Mouse (Mus musculus) lung, postnatal 0 days (tissue): ENCODE results near the gene Inka1. TPM values are rescaled to one million over a fixed set of nuclear protein-coding genes. Genes with fewer than 3 reads are reported as not detected.
A peak's percentile ranks its signal among the peaks of the same experiment; 100 is the strongest.

ENCODE experiments used
- ATAC-seq: fragments of 200-750 bp; cut with Nextera tagmentation; 2 replicates; pipeline ENCODE4 v1.8.0; 2017; ENCODE audit warnings: moderate library complexity
- DNase-seq: peaks from one replicate; pipeline ENCODE4 v3.0.0-alpha.2; 2016; ENCODE audit warnings: low spot score
- H3K27ac ChIP-seq: fragments of 300-500 bp; sonication (generic); 2 replicates; pipeline ENCODE4 v1.5.1; 2014; ENCODE audit warnings: antibody characterized with exemption, mild to moderate bottlenecking, low read length, mixed read lengths
- H3K27me3 ChIP-seq: fragments of 300-500 bp; sonication (generic); replicated peaks from 2 replicates; pipeline ENCODE4 v1.6.1; 2014; ENCODE audit warnings: low read length, mixed read lengths; ENCODE audit not compliant: insufficient read depth
- H3K36me3 ChIP-seq: fragments of 300-500 bp; sonication (generic); 2 replicates; pipeline ENCODE4 v1.6.1; 2014; ENCODE audit warnings: low read length, mixed read lengths; ENCODE audit not compliant: insufficient read depth
- H3K4me1 ChIP-seq: fragments of 300-500 bp; sonication (generic); 2 replicates; pipeline ENCODE4 v1.6.1; 2014; ENCODE audit warnings: antibody characterized with exemption, low read depth, low read length, mixed read lengths; ENCODE audit not compliant: insufficient read depth
- H3K4me2 ChIP-seq: fragments of 300-500 bp; sonication (generic); replicated peaks from 2 replicates; pipeline ENCODE4 v1.6.1; 2014; ENCODE audit warnings: low read depth, mild to moderate bottlenecking, low read length, moderate library complexity, mixed read lengths
- H3K4me3 ChIP-seq: fragments of 300-500 bp; sonication (generic); 2 replicates; pipeline ENCODE4 v1.5.1; 2014; ENCODE audit warnings: low read depth, low read length
- H3K9ac ChIP-seq: fragments of 300-500 bp; sonication (generic); replicated peaks from 2 replicates; pipeline ENCODE4 v1.6.1; 2014; ENCODE audit warnings: low read depth, mild to moderate bottlenecking
- H3K9me3 ChIP-seq: fragments of 300-500 bp; sonication (generic); 2 replicates; pipeline ENCODE4 v1.6.1; 2016; ENCODE audit warnings: low read length, mixed read lengths
- CTCF ChIP-seq: IDR thresholded peaks from 2 replicates; pipeline ENCODE4 v1.5.1; 2016; ENCODE audit warnings: antibody characterized with exemption, mild to moderate bottlenecking
- EP300 ChIP-seq: IDR thresholded peaks from 2 replicates; pipeline ENCODE4 v1.6.1; 2016; ENCODE audit warnings: antibody characterized with exemption, mild to moderate bottlenecking, control low read depth
- WGBS: fragments of 180-500 bp; shearing (Covaris S2); extraction: QIAGEN DNeasy Blood & Tissue Kit; methylation state at CpG from one replicate; pipeline ENCODE4 v1.1.7; 2014; 5-methylcytosine and 5-hydroxymethylcytosine counted together
- polyA plus RNA-seq: library from polyadenylated mRNA; unstranded; fragments of >200 nt; fragmentation: Nextera tagmentation; extraction: Ambion mirVana; gene quantifications from 2 replicates; pipeline ENCODE4 v1.2.1, GENCODE M21; 2015

The Inka1 gene
- polyA plus RNA-seq, 1 experiment from 2014 or later = 65.0 TPM

DNA sequence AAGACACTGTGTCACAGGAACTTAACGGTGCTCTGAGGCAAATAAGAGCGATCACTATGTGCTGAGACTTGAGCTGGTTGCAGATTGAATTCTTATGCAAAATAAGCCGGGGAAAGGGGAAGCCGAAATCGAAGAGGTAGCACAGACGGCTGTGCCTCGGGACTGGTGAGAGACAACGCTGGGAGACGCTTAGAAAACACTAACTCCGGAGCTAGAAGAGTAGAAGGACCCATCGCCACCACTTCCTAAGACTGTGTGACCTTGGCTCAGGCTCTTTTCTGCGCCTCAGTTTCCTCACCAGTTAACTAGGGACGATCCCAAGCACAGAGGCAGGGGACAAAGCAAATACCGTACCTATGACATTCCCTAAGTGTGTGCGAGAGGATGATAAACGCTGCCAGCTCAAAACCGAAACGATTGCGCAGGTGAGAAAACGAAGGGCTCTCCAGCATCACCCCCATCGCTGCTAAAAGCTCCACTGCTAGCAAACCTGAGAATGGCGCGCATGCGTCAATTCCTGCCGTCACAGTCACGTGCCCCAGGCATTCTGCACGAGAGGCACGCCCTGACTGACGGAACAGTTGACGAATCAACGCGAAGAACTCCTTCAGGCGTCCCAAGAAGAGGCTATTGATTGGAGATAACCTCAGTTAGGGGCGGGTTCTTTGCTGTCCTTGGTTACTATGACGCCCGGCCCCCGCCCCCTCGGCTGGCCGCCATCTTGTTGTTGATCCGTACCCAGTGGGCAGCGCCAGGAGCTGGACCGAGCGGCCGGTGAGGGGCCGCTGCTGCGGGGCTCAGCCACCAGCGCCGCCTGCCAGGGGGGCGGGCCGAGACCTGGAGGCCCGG lies 16.5 kb upstream of the Inka1 start, which contains the start of gene Ip6k1:
Ip6k1 (plus strand) TSS at position 580 of the 849 bp plus-strand sequence.
- peak within 1 kb of the TSS; percentile 75 for H3K4me2 ChIP-seq
- H3K4me3 ChIP-seq = peak within 1 kb of the TSS; percentile 91
- WGBS = under 1% methylated on average over 48 of the region's 51 CpGs
- TF ChIP-seq CTCF (no peak), EP300 (no peak)
- DNase-seq = peak; percentile 100
- H3K36me3 ChIP-seq = no peaks in the 10 kb centered on the region
- H3K9ac ChIP-seq = peak within 1 kb of the TSS; percentile 100
- ATAC-seq = peak; percentile 99
- H3K27me3 ChIP-seq = no peaks in the 10 kb centered on the region
- peak within 1 kb of the TSS; percentile 97 for H3K27ac ChIP-seq
- no peaks in the 10 kb centered on the region for H3K9me3 ChIP-seq
- peaks cover 9% of the 10 kb centered on the region for H3K4me1 ChIP-seq

DNA sequence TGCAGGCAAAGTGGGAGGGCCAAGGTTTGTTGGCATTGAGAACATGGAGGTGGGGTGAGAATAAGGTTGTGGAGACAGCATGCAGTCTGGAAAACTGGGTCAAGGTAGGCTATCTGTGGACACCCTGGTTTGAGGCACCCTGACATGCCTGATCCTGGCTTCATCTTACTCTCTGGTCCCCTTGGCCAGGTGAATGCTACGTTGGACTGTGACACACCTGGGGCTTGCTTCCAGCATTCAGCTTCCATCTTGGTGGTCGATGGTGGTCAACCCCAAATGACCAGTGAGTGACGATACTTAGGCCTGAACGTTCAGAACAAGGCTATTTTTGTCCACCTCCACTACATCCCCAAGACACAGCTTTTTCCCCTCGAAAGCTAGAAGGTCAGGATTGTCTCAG lies 10.4 kb upstream of the Inka1 start, which contains the start of gene Gm20662:
Gm20662 (plus strand) TSS at position 301 of the 400 bp plus-strand sequence.
- no peaks in the 10 kb centered on the region for H3K27me3 ChIP-seq
- H3K9ac ChIP-seq = no peak within 1 kb of the TSS
- no peak within 1 kb of the TSS for H3K4me2 ChIP-seq
- no peak for TF ChIP-seq EP300
- TF ChIP-seq CTCF = no peak
- no peaks in the 10 kb centered on the region for H3K36me3 ChIP-seq
- no peaks in the 10 kb centered on the region for H3K4me1 ChIP-seq
- no peak for ATAC-seq
- no peaks in the 10 kb centered on the region for H3K9me3 ChIP-seq
- no peak within 1 kb of the TSS for H3K4me3 ChIP-seq
- no peak for DNase-seq
- WGBS = 87% methylated on average over 5 of the region's 5 CpGs
- H3K27ac ChIP-seq = no peak within 1 kb of the TSS

DNA sequence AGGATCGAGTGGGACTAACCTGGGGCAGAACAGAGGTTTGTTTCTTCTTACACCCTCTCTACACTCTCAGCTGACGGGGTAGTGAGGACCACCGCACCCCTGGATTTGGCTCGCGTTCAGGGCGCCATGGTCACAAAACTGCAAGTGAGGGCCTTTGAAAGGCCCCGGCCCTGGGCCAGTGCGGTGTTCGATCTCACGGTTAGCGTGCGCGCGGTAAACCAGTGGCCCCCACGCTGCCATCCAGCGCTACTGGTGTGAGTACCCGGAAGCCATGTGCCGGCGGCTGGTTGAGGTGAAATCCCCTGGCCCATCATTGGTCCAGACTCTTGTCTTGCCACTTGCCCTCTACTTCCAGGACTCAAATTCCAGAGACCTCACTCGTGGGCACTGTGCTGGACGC lies 9.8 kb upstream of the Inka1 start:
- Histone ChIP-seq H3K4me1 (no peaks in the 10 kb centered on the region), H3K27me3 (no peaks in the 10 kb centered on the region), H3K4me3 (no peak overlapping the region), H3K9me3 (no peaks in the 10 kb centered on the region), H3K27ac (no peak overlapping the region), H3K9ac (no peak overlapping the region), H3K36me3 (no peaks in the 10 kb centered on the region), H3K4me2 (no peak overlapping the region)
- TF ChIP-seq CTCF = no peak
- no peak for TF ChIP-seq EP300
- DNase-seq (no peak), ATAC-seq (no peak)
- 92% methylated on average over 21 of the region's 21 CpGs for WGBS

DNA sequence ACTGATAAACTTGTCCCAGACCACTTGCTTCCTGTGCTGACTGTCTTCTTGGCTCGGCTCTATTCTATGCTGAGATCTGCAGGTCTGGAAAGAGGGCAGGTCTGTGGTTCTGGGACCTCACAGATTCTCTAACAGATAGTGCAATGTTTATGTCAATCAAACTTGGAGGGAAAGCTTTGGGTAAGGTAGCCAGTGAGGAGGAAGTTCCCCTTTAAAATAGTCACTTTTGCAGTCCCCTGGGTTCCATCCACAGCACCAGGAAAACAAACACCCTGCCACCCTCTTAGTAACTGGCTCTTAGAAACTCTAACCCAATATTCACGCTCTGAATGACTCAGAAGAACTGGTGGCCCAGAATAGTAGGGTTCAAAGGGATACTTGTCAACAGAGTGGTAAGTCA lies 8.8 kb upstream of the Inka1 start:
- Histone ChIP-seq H3K4me3 (no peak overlapping the region), H3K27ac (no peak overlapping the region), H3K9me3 (no peaks in the 10 kb centered on the region), H3K36me3 (no peaks in the 10 kb centered on the region), H3K27me3 (no peaks in the 10 kb centered on the region), H3K4me1 (no peaks in the 10 kb centered on the region), H3K9ac (no peak overlapping the region), H3K4me2 (no peak overlapping the region)
- 33% methylated on average over 2 of the region's 2 CpGs for WGBS
- DNase-seq (no peak), ATAC-seq (no peak)
- TF ChIP-seq CTCF (no peak), EP300 (no peak)

DNA sequence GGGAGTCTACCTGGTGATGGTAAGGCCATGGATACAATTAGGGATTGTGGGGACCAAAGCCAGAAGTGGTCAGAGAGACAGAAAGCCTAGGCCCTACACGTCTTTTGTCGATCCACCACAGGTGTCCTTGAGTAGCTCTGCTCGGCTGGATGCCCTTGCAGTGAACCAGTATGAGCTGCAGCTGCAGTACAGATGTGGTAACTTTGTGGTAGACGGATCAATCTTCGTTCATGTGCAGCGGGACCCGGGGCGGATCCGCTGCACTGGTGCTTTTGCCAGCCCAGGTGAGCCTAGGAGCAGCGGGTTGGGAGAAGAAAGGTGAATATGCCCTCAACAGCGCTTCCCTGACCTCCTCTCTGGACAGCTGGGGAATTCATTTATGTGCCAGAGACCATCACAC lies 7.3 kb upstream of the Inka1 start:
- Histone ChIP-seq H3K27ac (no peak overlapping the region), H3K9ac (no peak overlapping the region), H3K4me3 (no peak overlapping the region), H3K4me2 (no peak overlapping the region), H3K27me3 (no peaks in the 10 kb centered on the region), H3K9me3 (no peaks in the 10 kb centered on the region), H3K4me1 (no peaks in the 10 kb centered on the region), H3K36me3 (no peaks in the 10 kb centered on the region)
- WGBS = 83% methylated on average over 11 of the region's 11 CpGs
- no peak for ATAC-seq
- TF ChIP-seq EP300 (no peak), CTCF (no peak)
- no peak for DNase-seq

DNA sequence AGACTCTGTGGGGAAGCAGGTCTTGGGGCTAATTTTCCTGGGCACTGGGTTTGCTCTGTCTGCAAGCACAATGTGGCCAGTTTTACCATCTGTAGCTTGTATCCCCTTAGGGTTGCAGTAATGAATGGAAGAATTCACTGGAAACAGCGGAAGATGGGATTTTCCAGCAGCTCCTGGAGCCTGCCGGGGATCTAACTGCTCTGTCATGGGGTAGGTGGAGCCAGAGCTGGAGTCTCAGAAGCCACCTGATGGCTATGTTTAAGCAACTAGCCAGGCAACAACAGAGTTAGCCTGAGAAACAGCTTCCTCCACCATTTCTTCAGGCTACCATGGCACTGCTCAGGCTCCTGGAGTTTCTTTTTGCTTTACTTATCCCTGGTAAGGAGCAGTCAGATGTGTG lies 6.5 kb upstream of the Inka1 start, which contains the start of gene Cdhr4:
Cdhr4 (plus strand) TSS at position 301 of the 400 bp plus-strand sequence.
- H3K4me2 ChIP-seq = no peak within 1 kb of the TSS
- no peaks in the 10 kb centered on the region for H3K36me3 ChIP-seq
- WGBS = 66% methylated on average over 2 of the region's 2 CpGs
- H3K27ac ChIP-seq = no peak within 1 kb of the TSS
- no peaks in the 10 kb centered on the region for H3K9me3 ChIP-seq
- DNase-seq = no peak
- no peaks in the 10 kb centered on the region for H3K27me3 ChIP-seq
- ATAC-seq = no peak
- no peak within 1 kb of the TSS for H3K4me3 ChIP-seq
- no peaks in the 10 kb centered on the region for H3K4me1 ChIP-seq
- TF ChIP-seq EP300 (no peak), CTCF (no peak)
- no peak within 1 kb of the TSS for H3K9ac ChIP-seq
